Comparison of ENCODE assay signal across 8 mouse cellular contexts in genomic region chr6:29178888-29179658, GRCm38 (mm10). TPM values are rescaled to one million over a fixed set of nuclear protein-coding genes. Genes with fewer than 3 reads are reported as not detected.
DNase-seq lines count a peak whose midpoint lies in the region; ATAC-seq and TF ChIP-seq lines count a peak whose summit lies in the region.

Gene Prrt4, minus strand, starts transcription at chr6:29179584.

- peak within 1 kb of the TSS; percentile 64 for H3K4me3 ChIP-seq in forebrain, embryonic 16.5 days (replicated peaks; ENCODE audit: low read length)
- peak within 1 kb of the TSS; percentile 45 for H3K4me3 ChIP-seq in lung, adult 2 months (replicated peaks; ENCODE audit: extremely low read depth, low read depth, low read length)

- peak within 1 kb of the TSS; percentile 86 for H3K9ac ChIP-seq in forebrain, embryonic 16.5 days (replicated peaks; ENCODE audit: low read depth, low read length)

- peak within 1 kb of the TSS; percentile 87 for H3K27ac ChIP-seq in forebrain, embryonic 16.5 days (ENCODE audit: low read length)

- TF ChIP-seq CTCF in lung, adult 2 months (IDR thresholded peaks at IDR 0.05; ENCODE audit: insufficient read depth, low read length), result no peak

- peak within 1 kb of the TSS; percentile 82 for H3K4me2 ChIP-seq in forebrain, embryonic 16.5 days (ENCODE audit: low read length)

- H3K36me3 ChIP-seq in forebrain, embryonic 16.5 days (ENCODE audit: control insufficient read depth, insufficient read depth), result no peaks in the 10 kb centered on the region

- H3K4me1 ChIP-seq in forebrain, embryonic 16.5 days (replicated peaks; ENCODE audit: control insufficient read depth, insufficient read depth, low read length), result peaks cover 12% of the 10 kb centered on the region
- H3K4me1 ChIP-seq in lung, adult 2 months (ENCODE audit: control insufficient read depth, insufficient read depth, low read length), result no peaks in the 10 kb centered on the region

- peaks cover 13% of the 10 kb centered on the region; the same call in 1 of the 2 replicates for H3K27me3 ChIP-seq in forebrain, embryonic 16.5 days (replicated peaks; ENCODE audit: control insufficient read depth, insufficient read depth, low read length)

- no peaks in the 10 kb centered on the region for H3K9me3 ChIP-seq in forebrain, embryonic 16.5 days (ENCODE audit: control insufficient read depth, low read length)

- TF ChIP-seq POLR2A in lung, adult 2 months (IDR thresholded peaks at IDR 0.05; ENCODE audit: borderline replicate concordance, extremely low read depth, low read depth, low read length), result no peak

- peak; percentile 87 for ATAC-seq in forebrain, embryonic 16.5 days
- ATAC-seq in erythroid progenitor cell, adult 5-6 weeks (replicated peaks; ENCODE audit: low FRiP score, poor library complexity, severe bottlenecking), result no peak

- DNase-seq in MN1 (ENCODE audit: low spot score), result peak; percentile 58
- peak; percentile 64 for DNase-seq in cerebellum, adult 11-12 months
- DNase-seq in heart, postnatal 4 days, result peak; percentile 71
- DNase-seq in layer of hippocampus, adult 8-10 months (ENCODE audit: low spot score in 2 of 2), result peak; percentile 60 to 65
- DNase-seq in lung, adult 2 months, result peak; percentile 48
- DNase-seq in ovary, postnatal 14 days (ENCODE audit: low spot score), result peak; percentile 37

- under 1% methylated on average over 58 of the region's 79 CpGs for WGBS in forebrain, embryonic 16.5 days
- 2% methylated on average over 79 of the region's 79 CpGs for WGBS in lung, adult 2 months

RNA-seq across cellular contexts. Expression of gene Prrt4, which starts in this region (rescaled TPM):
- 4.6 and 6.1 TPM in 2 replicates for polyA plus RNA-seq in forebrain, embryonic 16.5 days (2015; fragmentation: Nextera tagmentation; extraction: Ambion mirVana)
- total RNA-seq in heart, postnatal 4 days (2021), result 1 to 10 TPM; 7.3 to 7.7 TPM
- 1 to 10 TPM; 2.6 to 3.5 (median 3.0) TPM for total RNA-seq in layer of hippocampus, adult 8-10 months (2022)
- polyA plus RNA-seq in lung, adult 2 months (2012; rRNA removed), result 10.8 and 12.2 TPM in 2 replicates
- total RNA-seq in erythroid progenitor cell, adult 5-6 weeks (2015; ENCODE audit: low replicate concordance), result not detected in 2 replicates
- not detected in 2 replicates for total RNA-seq in erythroid progenitor cell, adult 5-6 weeks (2017; ENCODE audit: low replicate concordance)
